Mouse (Mus musculus) heart, postnatal 0 days (tissue): ENCODE measurements around the gene Pla2r1. TPM values are rescaled to one million over a fixed set of nuclear protein-coding genes. Genes with fewer than 3 reads are reported as not detected.

Source experiments
- ATAC-seq: fragments of 200-750 bp; cut with Nextera tagmentation; 2 replicates; pipeline ENCODE4 v1.8.0; 2017; ENCODE audit warnings: low read depth, moderate number of reproducible peaks, moderate library complexity; ENCODE audit not compliant: insufficient read depth
- DNase-seq: peaks from one replicate; pipeline ENCODE4 v3.0.0-alpha.2; 2016; ENCODE audit warnings: low spot score
- H3K27ac ChIP-seq: fragments of 300-500 bp; sonication (generic); 2 replicates; pipeline ENCODE4 v1.5.1; 2014; ENCODE audit warnings: low read depth, mild to moderate bottlenecking
- H3K27me3 ChIP-seq: fragments of 300-500 bp; sonication (generic); 2 replicates; pipeline ENCODE4 v1.6.1; 2014; ENCODE audit warnings: low read length, mixed read lengths; ENCODE audit not compliant: control insufficient read depth, insufficient read depth
- H3K36me3 ChIP-seq: fragments of 300-500 bp; sonication (generic); replicated peaks from 2 replicates; pipeline ENCODE4 v1.6.1; 2014; ENCODE audit warnings: low read length, mixed read lengths; ENCODE audit not compliant: control insufficient read depth, insufficient read depth
- H3K4me1 ChIP-seq: fragments of 300-500 bp; sonication (generic); 2 replicates; pipeline ENCODE4 v1.6.1; 2014; ENCODE audit warnings: antibody characterized with exemption; ENCODE audit not compliant: control insufficient read depth, insufficient read depth
- H3K4me2 ChIP-seq: fragments of 300-500 bp; sonication (generic); 2 replicates; pipeline ENCODE4 v1.6.1; 2014; ENCODE audit warnings: low read depth, mild to moderate bottlenecking, low read length, moderate library complexity
- H3K4me3 ChIP-seq: fragments of 300-500 bp; sonication (generic); 2 replicates; pipeline ENCODE4 v1.5.1; 2014; ENCODE audit warnings: low read depth, low read length
- H3K9ac ChIP-seq: fragments of 300-500 bp; sonication (generic); replicated peaks from 2 replicates; pipeline ENCODE4 v1.6.1; 2014; ENCODE audit warnings: low read depth, low read length, mixed read lengths
- H3K9me3 ChIP-seq: fragments of 300-500 bp; sonication (generic); replicated peaks from 2 replicates; pipeline ENCODE4 v1.6.1; 2016; ENCODE audit warnings: low read length; ENCODE audit not compliant: control insufficient read depth
- CTCF ChIP-seq: IDR thresholded peaks from 2 replicates; pipeline ENCODE4 v1.5.1; 2016; ENCODE audit warnings: antibody characterized with exemption, control low read depth, low read depth
- EP300 ChIP-seq: IDR thresholded peaks from 2 replicates; pipeline ENCODE4 v1.6.1; 2016; ENCODE audit warnings: antibody characterized with exemption, low read depth
- WGBS: fragments of 180-500 bp; shearing (Covaris S2); extraction: QIAGEN DNeasy Blood & Tissue Kit; methylation state at CpG from one replicate; pipeline ENCODE4 v1.1.7; 2014; 5-methylcytosine and 5-hydroxymethylcytosine counted together
- polyA plus RNA-seq: library from polyadenylated mRNA; unstranded; fragments of >200 nt; fragmentation: Nextera tagmentation; extraction: Ambion mirVana; gene quantifications from 2 replicates; pipeline ENCODE4 v1.2.1, GENCODE M21; 2015
- total RNA-seq: library from RNA; depleted of rRNA; stranded (reverse); fragments of >200 nt; gene quantifications from 2 replicates; pipeline ENCODE4 v1.2.3, GENCODE M21; 2014; ENCODE audit warnings: low replicate concordance

Gene Pla2r1
- total and polyA plus RNA-seq, 2 experiments from 2014 or later = 0.61 to 1.00 TPM

- Histone ChIP-seq H3K36me3 (no peaks in the 10 kb centered on the region), H3K9ac (no peak overlapping the region), H3K27ac (no peak overlapping the region), H3K4me2 (no peak overlapping the region), H3K27me3 (no peaks in the 10 kb centered on the region), H3K4me3 (no peak overlapping the region), H3K9me3 (no peaks in the 10 kb centered on the region), H3K4me1 (no peaks in the 10 kb centered on the region)
- DNase-seq (no peak), ATAC-seq (no peak)
- 71% methylated on average over 11 of the region's 11 CpGs for WGBS
- no peak for TF ChIP-seq CTCF
- no peak for TF ChIP-seq EP300
These were observed 142.9 kb downstream of the Pla2r1 start for GRCm38 (mm10) chr2:60409989-60410763.

GRCm38 (mm10) chr2:60409194-60409593 is 143.9 kb downstream of the Pla2r1 start:
- WGBS = 69% methylated on average over 6 of the region's 6 CpGs
- Histone ChIP-seq H3K4me2 (no peak overlapping the region), H3K27me3 (no peaks in the 10 kb centered on the region), H3K36me3 (no peaks in the 10 kb centered on the region), H3K9ac (no peak overlapping the region), H3K9me3 (no peaks in the 10 kb centered on the region), H3K27ac (no peak overlapping the region), H3K4me3 (no peak overlapping the region), H3K4me1 (no peaks in the 10 kb centered on the region)
- TF ChIP-seq CTCF = no peak
- TF ChIP-seq EP300 = no peak
- ATAC-seq (no peak), DNase-seq (no peak)

GRCm38 (mm10) chr2:60407387-60407786 is 145.7 kb downstream of the Pla2r1 start:
- no peaks in the 10 kb centered on the region for H3K27me3 ChIP-seq
- DNase-seq = no peak
- H3K4me2 ChIP-seq = no peak overlapping the region
- H3K27ac ChIP-seq = no peak overlapping the region
- no peak for TF ChIP-seq EP300
- TF ChIP-seq CTCF = no peak
- H3K36me3 ChIP-seq = no peaks in the 10 kb centered on the region
- WGBS = 84% methylated on average over 2 of the region's 2 CpGs
- H3K9me3 ChIP-seq = no peaks in the 10 kb centered on the region
- no peak overlapping the region for H3K4me3 ChIP-seq
- no peak for ATAC-seq
- no peaks in the 10 kb centered on the region for H3K4me1 ChIP-seq
- H3K9ac ChIP-seq = no peak overlapping the region

GRCm38 (mm10) chr2:60405431-60405830 is 147.7 kb downstream of the Pla2r1 start:
- ATAC-seq (no peak), DNase-seq (no peak)
- Histone ChIP-seq H3K36me3 (no peaks in the 10 kb centered on the region), H3K4me2 (no peak overlapping the region), H3K27me3 (no peaks in the 10 kb centered on the region), H3K9me3 (no peaks in the 10 kb centered on the region), H3K27ac (no peak overlapping the region), H3K4me3 (no peak overlapping the region), H3K9ac (no peak overlapping the region), H3K4me1 (no peaks in the 10 kb centered on the region)
- TF ChIP-seq EP300 = no peak
- no peak for TF ChIP-seq CTCF
- 87% methylated on average over 5 of the region's 5 CpGs for WGBS

- no peak for ATAC-seq
These were observed 148.3 kb downstream of the Pla2r1 start for GRCm38 (mm10) chr2:60404763-60405162.

GRCm38 (mm10) chr2:60401694-60402093 is 151.4 kb downstream of the Pla2r1 start:
- Histone ChIP-seq H3K4me2 (no peak overlapping the region), H3K27ac (no peak overlapping the region), H3K4me1 (no peaks in the 10 kb centered on the region), H3K9me3 (no peaks in the 10 kb centered on the region), H3K4me3 (no peak overlapping the region), H3K36me3 (no peaks in the 10 kb centered on the region), H3K27me3 (no peaks in the 10 kb centered on the region), H3K9ac (no peak overlapping the region)
- DNase-seq (no peak), ATAC-seq (no peak)
- 73% methylated on average over 5 of the region's 5 CpGs for WGBS
- TF ChIP-seq EP300 (no peak), CTCF (no peak)

More at GRCm38 (mm10) chr2:60404763-60405162, 148.3 kb downstream of the Pla2r1 start:
- Histone ChIP-seq H3K27ac (no peak overlapping the region), H3K4me2 (no peak overlapping the region), H3K36me3 (no peaks in the 10 kb centered on the region), H3K27me3 (no peaks in the 10 kb centered on the region), H3K9ac (no peak overlapping the region), H3K4me1 (no peaks in the 10 kb centered on the region), H3K9me3 (no peaks in the 10 kb centered on the region), H3K4me3 (no peak overlapping the region)
- TF ChIP-seq EP300 (no peak), CTCF (no peak)
- WGBS = 78% methylated on average over 7 of the region's 7 CpGs
- DNase-seq = no peak
